Mouse (Mus musculus) cerebellum, postnatal 14 days (tissue): Measurements from ENCODE around the gene Ydjc.
"Not testable (repeated sequence)": the region's sequence is repeated elsewhere in the genome, so short reads cannot be mapped to it uniquely, and the experiment has no call there.

Experiments used
- DNase-seq, 2 experiments: peaks; one replicate each; pipeline ENCODE4 v3.0.0; 2021; ENCODE audit warnings: mixed read lengths in 2 of 2

Ydjc gene

DNA sequence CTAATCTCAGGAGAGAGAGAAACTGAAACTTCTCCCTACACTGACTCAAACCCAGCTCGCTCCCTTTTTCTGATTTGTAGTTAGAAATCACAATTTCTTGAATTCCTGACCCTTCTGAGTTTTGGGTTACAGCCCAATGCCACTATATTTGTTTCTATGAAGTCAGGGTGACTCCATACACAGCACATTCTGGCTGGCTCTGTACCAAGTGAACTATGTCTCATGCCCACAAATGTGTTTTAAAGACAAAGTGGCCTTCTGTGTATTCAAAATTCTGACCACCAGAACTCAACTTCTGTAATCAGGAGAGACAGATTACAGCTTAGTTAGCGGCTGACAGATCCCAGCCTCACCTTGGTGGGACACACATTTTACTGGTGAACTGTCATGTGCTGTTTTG lies 9.9 kb downstream of the Ydjc start:
- DNase-seq, result no peak

DNA sequence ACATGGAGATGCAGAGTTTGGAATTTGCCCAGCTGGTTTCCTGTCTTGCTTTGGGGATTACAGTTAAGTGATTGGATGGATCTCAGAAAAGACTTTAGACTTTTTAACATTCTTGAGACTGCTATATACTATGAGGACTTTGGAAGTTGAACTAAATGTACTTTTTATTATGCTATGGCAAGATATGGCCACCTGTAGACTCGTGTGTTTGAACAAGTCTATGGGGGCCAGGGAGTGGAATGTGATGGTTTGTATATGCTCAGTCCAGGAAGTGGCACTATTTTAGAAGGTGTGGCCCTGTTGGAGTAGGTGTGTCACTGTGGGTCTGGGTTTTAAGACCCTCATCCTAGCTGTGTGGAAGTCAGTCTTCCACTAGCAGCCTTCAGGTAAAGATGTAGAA lies 21.1 kb downstream of the Ydjc start:
- DNase-seq, result not testable (repeated sequence)

DNA sequence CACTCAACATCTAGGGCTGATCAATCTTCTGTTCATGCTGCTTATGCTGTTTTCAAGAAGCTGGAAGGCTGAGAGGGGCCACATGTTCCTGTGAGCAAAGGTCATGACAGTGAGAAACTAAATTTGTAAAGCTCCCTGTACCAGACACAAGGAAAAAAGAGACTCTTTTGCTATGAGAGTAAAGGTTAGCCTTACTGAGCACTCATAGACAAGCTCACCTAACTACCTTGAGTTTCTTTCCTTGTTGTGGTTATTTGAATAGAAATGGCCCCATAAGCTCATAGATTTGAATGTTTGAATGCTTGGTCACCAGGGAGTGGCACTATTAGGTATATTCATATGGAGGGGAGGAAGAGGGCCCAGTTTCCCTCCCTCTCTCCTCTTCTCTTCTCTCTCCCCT lies 22.8 kb downstream of the Ydjc start:
- no peak for DNase-seq

DNA sequence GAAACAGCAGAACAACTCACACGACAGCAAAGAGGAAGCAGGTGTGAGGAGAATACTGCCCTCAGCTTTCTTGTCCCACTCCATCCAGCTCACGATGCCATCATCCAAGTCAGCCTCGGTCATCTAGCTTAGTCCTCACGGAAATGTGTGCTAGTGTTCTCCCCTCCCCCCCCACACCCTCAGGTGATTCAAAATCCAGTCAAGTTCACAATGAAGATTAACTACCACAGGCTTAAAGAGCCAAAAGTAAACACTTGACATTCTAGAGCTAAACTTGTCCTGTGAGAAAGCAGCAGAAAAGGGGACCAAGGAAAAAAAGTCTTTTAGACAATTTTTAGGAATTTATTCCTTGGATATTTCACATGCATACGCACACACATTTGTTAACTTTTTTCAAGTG lies 23.6 kb downstream of the Ydjc start:
- no peak for DNase-seq

DNA sequence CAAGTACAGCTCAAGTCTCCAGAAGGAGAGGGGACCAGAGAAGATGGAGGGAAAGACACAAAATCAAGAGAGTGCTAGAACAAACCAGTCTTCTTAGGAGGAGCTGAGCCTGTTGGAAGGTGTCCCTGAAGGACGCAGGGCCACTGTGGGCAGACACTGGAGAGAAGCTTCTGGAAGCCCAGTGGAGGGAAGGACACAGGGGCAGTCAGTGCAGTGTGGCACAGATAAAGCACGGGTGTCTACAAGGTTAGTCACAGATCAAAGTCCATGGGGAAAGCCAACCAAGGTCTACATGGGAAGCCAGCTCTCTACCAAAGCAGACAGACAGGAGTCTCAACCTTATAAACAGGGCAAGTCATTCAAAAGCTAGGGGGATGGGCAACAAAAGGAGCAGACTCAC lies 31.3 kb downstream of the Ydjc start:
- no peak for DNase-seq

DNA sequence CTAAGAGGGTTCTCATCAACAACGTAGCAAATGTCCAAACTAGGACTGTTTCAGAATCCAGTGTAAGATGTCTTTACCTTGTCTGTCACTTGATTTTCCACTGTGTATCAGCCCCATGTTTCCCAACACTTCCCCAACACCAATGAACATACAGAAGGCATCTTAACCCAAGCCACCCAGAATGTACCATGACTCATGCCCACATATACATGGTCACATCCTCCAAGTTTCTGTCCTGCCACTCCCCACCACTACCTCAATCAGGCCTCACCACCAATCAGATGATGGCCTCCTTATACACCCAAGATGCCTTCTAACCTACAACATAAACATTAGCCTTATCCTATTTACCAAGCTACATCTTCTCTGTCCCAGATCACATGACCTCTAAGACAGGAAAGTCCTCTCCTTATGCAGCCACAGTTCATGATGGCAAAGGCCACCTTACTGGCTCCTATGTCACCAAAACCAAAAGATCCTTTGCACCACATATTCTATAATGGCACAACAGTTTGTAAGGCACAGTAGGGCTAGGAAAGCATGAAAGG lies 33.3 kb downstream of the Ydjc start:
- DNase-seq, result no peak

DNA sequence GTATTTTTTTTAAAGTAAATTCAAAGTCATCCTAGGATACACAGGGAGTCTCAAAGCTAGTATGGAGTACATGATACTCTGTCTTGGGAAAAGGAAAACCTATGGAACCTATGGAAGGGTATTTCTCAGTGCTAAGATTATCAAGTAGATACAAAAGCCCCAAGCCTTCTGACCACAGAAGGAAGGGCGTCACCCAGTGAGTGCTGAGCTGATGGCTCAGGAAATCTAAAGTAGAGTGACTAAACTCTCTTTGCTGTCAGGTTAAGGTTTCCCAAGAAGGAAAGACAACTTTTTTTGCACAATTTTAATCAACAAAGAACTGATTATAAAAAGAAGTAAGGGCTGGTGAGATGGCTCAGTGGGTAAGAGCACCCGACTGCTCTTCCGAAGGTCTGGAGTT lies 35.3 kb downstream of the Ydjc start:
- DNase-seq, result no peak

DNA sequence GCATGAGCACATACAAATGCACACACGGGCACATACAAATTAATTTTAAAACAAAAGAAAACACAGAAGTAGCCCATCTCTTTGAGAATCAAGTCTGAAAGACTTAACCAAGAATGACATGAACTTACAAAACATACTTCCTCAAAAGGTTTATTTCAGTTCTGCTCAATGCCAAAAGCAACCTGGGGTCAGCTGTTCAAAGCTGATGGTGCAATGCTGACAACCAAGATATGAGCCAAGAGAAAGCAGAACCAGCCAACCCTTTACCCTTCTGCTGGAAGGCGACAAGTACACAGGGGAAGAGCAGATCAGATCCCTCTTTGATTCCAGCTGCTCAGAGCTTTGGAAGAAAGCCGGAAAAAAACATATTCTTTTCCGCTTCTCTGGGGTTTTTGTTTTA lies 37.0 kb downstream of the Ydjc start:
- DNase-seq, result peak in 1 of 2 experiments; percentile 13

DNA sequence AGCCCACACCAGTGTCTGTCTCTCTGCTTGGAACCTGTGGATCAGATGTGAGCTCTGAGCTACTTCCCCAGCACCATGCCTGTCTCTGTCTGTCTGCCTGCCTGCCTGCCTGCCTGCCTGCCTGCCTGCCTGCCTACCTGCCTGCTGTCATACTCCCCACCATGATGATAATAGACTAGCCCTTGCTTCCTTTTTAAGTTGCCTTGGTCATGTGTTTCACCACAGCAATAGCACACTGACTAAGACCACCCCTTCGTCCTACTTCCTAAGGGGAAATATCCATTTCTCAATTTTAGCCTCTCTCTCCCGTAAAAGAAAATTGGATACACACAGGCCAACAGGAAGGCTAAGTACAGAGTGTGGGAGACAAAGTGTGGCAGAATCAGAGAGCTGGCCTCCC lies 37.7 kb downstream of the Ydjc start:
- no peak for DNase-seq

DNA sequence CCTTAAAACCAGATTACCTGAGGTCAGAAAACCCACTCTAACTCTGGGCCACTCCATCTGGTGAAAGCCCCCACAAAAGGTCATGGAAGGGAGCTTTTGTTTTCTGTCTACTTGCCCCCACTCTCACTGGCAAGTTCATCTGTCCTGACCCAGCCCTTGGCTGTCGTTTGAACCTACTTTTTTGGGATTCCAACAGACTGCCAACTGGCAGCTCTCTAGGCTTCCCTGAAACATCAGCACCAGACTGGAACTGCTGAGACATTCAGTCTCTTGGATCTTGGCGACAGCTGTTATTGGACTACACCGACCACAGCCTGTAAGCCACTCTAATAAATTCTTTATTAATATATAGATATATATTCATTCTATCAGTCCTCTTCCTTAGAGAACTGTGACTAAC lies 38.6 kb downstream of the Ydjc start:
- DNase-seq, result no peak

DNA sequence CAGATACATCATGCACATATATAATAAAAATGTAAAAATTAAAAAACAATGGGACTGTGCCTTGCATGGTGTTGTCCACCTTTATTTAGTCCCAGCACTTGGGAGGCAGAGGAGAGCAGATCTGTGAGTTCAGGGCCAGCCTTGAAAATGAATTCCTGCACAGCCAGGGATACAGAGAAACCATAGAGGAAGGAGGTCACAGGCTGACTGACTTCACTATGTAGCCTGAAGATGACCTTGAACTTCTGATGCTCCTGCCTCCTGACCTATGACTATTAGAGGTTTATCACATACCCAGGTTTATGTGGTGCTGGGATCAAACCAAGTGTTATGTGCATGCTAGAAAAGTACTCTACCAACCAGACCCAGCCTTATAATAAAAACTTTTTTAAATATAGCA lies 41.1 kb downstream of the Ydjc start:
- DNase-seq, result no peak

DNA sequence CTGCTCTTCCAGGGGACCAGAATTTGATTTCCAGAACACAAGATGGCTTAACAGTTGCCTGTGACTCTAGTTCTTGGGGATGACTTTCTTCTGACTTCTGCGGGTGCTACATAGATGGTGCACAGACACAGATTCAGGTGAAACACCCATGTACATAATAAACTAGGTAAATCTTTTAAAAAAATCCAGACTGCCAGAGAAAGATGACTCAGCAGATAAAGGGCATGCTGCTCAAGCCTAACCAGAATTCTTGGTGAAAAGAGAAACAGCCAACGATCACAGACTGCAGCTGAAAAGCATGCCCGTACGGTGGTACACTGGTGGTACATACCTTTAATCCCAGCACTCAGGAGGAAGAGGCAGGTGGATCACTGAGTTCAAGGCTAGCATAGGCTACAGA lies 49.4 kb downstream of the Ydjc start:
- DNase-seq, result no peak

DNA sequence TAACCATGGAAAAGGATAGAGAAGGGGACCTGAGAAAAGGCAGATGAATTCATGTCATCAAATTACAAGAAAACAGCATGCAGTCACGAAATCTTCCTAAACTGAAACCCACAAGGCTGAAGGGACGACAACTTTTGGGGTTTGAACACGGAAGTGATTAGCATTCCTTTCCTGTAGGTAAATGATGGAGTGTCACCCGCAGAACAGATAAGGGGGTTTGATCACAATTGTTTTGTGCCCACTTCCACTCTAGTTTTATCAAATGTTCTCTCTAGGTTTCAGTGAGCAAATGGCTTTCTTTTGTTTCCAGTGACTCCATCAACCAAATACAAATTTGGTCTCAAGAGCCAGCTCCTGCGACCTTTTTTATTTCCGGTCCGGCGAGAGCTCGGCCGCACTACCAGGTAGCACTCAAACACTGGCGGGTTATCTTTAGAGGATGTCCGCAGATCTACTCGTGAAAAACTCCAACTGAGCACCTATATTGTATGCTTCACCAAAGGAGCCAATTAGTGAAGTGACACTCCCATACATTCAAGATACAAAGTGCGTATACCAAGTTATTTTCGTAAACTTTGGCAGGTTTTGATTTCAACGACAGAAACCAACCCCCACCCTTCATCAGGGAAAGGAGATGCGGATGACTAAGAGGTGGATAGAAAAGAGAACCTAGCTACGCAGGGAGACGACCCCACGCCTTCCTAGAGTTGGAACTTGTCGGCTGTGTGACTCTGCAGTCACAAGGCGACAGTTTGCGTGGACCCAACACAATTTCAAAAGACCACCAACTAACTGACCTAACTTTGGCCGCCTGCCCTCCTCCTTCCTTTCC lies 55.9 kb downstream of the Ydjc start:
- no peak for DNase-seq

DNA sequence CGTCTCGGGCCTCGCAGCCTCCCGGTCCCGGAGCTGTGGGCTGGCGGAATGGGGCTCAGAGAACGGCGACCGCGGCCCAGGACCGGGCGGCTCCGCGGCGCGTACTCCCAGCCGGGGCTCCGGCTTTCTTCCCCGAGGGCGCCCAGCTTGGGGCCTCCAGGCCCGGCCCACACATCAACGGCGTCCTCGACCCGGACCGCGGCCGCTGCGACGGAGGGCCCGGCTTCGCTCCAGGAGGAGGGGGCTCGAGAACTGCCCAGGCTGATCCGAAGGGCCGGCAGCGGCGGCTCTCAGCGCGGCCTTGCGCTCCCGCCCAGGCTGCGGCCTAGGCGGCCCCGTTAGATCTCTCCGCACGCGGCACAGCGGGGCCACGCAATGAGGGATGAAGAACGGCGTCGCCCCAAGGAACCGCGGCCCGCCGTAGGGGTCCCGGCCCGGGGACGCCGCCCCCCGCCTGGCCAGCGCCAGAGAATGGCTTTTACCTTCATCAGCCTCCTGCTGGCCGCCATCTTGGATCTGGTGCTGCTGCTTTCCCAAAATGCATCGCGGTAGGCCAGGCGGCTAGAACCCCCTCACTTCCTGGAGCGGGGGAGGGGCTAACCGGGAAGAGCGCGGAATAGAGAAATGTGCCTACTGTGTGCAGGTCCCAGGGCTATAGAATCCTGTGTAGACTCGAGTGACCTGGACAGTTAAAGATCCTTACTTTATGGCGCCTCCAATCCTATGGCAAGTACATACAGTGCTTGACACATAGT lies 56.7 kb downstream of the Ydjc start:
- peak; percentile 88 to 89 for DNase-seq

DNA sequence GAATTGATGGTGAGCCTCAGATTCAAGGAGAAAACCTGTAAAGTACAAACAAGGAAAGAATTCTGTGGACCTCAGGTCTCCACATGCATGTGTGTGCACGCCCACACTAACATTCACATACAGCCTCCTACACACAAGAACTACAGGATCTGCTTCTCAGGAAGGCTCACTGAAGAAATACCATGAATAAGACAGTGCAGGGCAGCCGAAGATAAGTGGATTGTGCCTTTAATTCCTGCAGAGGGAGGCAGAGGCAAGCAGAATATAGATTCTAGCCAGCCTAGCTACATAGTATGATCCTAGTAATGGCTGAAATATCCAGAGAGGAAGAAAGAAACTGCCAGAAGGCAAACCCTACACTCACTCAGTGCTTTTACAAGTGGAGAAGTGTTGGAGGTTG lies 57.6 kb downstream of the Ydjc start:
- DNase-seq, result no peak

DNA sequence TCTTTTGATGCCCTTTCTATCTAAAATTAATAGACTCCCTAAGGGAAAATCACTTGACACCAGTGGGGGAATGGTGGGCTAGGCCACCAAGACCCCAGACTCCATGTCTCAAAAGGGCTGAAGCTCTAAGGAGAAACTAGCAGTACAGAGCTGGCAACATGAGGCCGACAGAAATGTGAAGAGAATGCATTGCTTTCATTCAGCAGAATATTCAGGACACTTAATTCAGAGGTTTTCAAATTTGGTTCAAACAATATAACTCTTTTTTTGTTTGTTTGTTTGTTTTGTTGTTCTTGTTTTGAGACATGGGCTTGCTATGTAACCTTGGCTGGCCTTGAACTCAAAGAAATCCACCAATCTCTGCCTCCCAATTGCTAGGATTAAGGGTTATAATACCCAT lies 58.1 kb downstream of the Ydjc start, which contains the start of gene Ube2l3:
Gene Ube2l3 (minus strand): TSS at position 101 of the 400 bp plus-strand sequence.
- DNase-seq, result no peak

DNA sequence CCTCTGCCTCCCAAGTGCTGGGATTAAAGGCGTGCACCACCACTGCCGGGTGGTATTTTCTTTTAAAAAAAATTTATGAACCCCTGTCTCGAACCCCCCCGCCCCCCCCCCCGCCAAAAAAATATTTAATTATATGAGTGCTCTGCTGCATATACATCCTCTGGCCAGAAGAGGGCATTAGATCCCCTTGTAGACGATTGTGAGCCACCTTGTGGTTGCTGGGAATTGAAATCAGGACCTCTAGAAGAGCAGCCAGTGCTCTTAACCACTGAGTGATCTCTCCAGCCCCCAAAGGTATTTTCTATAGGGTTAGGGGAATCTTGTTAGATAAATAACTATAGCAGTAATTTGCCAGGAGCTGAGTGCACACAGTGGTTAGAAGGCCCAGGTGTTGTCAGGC lies 60.6 kb downstream of the Ydjc start:
- DNase-seq, result peak; percentile 21 to 29

DNA sequence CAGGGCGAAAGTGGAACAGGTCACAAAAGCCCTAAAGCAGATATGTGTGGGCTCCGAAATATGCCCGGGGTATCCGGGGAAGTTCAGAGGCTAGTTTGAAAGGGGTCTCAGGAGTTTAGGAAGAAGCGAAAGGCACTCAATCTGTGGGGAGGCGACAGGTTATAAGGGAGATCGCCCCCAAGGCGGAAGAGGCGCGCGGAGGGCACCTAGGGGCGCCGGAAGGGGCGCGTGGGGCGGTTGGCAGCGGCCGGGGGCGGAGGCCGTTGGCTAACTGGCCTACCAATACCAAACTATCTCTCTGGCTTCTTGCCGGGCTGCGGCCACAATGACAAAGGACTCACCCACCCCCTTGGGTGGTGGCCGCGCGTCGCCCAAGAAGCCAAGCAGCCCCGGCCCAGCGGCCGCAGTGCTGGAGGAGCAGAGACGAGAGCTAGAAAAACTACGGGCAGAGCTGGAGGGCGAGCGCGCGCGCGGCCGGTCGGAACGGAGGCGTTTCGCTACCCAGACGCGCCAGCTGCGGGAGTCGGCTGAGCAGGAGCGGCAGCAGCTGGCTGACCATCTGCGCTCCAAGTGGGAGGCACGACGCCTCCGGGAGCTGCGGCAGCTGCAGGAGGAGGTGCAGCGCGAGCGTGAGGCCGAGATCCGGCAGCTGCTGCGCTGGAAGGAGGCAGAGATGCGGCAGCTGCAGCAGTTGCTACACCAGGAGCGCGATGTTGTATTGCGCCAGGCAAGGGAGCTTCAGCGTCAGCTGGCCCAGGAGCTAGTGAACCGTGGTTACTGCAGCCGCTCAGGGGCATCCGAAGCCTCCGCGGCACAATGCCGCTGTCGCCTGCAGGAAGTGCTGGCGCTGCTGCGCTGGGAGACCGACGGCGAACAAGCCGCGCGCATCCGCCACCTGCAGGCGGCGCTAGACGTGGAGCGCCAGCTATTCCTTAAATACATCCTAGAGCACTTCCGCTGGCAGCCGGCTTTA lies 64.3 kb downstream of the Ydjc start, which contains the start of gene Rimbp3:
Gene Rimbp3 (plus strand): TSS at position 215 of the 973 bp plus-strand sequence.
- peak; percentile 87 to 92 for DNase-seq

DNA sequence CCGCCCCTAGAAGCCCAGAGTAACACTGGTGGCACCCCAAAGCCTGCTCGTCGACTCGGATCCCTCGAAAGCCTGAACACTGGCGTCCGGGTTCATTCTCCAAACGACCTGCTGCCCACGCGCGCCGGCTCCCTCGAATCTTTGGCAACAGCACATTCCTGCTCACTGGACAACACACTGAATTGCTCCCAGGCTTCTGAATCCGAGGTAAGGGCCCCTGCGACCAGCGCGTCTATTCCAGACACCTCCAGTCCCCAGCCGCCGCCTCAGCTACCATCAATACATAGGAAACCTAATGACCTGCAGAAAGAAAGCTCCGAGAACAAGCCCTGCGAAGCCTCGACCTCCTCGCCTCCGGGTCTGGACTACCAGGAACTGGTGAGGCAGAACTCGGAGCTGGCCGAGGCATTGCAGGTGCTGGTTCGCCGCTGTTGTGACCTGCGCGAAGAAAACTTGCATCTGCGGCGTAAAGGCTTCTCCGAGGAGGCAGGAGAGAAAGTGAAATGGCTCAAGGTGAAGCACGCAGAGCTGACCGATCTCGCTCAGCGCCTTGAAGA lies 65.1 kb downstream of the Ydjc start:
- no peak for DNase-seq
